Mouse (Mus musculus) stomach, embryonic 15.5 days (tissue): ENCODE measurements around the gene Islr. TPM values are rescaled to one million over a fixed set of nuclear protein-coding genes. Genes with fewer than 3 reads are reported as not detected.
A peak's percentile ranks its signal among the peaks of the same experiment; 100 is the strongest.

Experiments used
- ATAC-seq: fragments of 200-750 bp; cut with Nextera tagmentation; 2 replicates; pipeline ENCODE4 v1.8.0; 2017; ENCODE audit warnings: low read depth, moderate number of reproducible peaks, moderate TSS enrichment; ENCODE audit not compliant: insufficient read depth, low FRiP score
- H3K27ac ChIP-seq: fragments of 300-500 bp; sonication (generic); 2 replicates; pipeline ENCODE4 v1.5.1; 2015; ENCODE audit warnings: mild to moderate bottlenecking, inconsistent platforms
- H3K27me3 ChIP-seq: fragments of 300-500 bp; sonication (generic); replicated peaks from 2 replicates; pipeline ENCODE4 v1.6.1; 2015; ENCODE audit warnings: inconsistent platforms
- H3K36me3 ChIP-seq: fragments of 300-500 bp; sonication (generic); 2 replicates; pipeline ENCODE4 v1.6.1; 2015; ENCODE audit warnings: inconsistent platforms
- H3K4me1 ChIP-seq: fragments of 300-500 bp; sonication (generic); 2 replicates; pipeline ENCODE4 v1.6.1; 2015; ENCODE audit warnings: inconsistent platforms
- H3K4me2 ChIP-seq: fragments of 300-500 bp; sonication (generic); 2 replicates; pipeline ENCODE4 v1.6.1; 2015; ENCODE audit warnings: mild to moderate bottlenecking, inconsistent platforms
- H3K4me3 ChIP-seq: fragments of 300-500 bp; sonication (generic); replicated peaks from 2 replicates; pipeline ENCODE4 v1.5.1; 2015; ENCODE audit warnings: inconsistent platforms
- H3K9ac ChIP-seq: fragments of 300-500 bp; sonication (generic); 2 replicates; pipeline ENCODE4 v1.6.1; 2015; ENCODE audit warnings: inconsistent platforms
- H3K9me3 ChIP-seq: fragments of 300-500 bp; sonication (generic); 2 replicates; pipeline ENCODE4 v1.6.1; 2016; ENCODE audit warnings: inconsistent platforms
- WGBS: fragments of 180-500 bp; shearing (Covaris S2); methylation state at CpG from one replicate; pipeline ENCODE4 v1.1.7; 2015; 5-methylcytosine and 5-hydroxymethylcytosine counted together
- polyA plus RNA-seq: library from polyadenylated mRNA; unstranded; fragments of >200 nt; fragmentation: Nextera tagmentation; extraction: Ambion mirVana; gene quantifications from 2 replicates; pipeline ENCODE4 v1.2.1, GENCODE M21; 2015

The Islr gene
- polyA plus RNA-seq, 1 experiment from 2014 or later = 105 TPM

DNA sequence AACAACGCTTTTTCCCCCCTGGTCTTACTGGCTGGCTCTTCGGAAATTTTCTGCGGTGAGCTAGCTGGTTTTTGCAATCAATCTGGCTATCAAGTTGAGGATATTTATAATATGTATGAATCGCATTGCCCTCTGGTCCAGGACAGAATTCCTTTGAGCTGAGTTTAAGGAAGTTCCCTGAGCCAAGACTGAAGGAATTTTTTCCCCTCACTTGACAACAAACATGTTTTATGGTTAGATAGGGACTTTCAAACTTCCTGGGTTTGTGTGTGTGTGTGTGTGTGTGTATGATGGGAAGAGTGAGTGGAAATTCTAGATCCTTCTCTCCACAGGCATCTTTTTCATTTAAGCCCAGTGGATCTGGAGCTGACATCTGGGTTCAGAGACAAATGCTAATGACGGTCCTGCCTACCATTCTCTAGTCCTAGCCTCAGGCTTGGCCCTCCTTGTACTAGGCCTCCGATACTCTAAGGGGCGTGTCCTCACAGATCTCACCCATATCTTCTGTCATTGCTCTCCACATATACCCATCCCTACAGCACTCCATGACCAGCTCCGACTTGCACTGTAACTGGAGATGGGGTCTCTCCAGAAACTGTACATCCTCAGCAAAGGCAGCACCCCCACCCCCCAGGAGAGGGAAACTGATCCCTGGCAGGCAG, 10.5 kb upstream of the Islr start:
- H3K9ac ChIP-seq = no peak overlapping the region
- no peaks in the 10 kb centered on the region for H3K27me3 ChIP-seq
- no peak overlapping the region for H3K4me2 ChIP-seq
- H3K4me3 ChIP-seq = no peak overlapping the region
- peak; percentile 67; the same call in 1 of the 2 replicates for ATAC-seq
- H3K9me3 ChIP-seq = no peaks in the 10 kb centered on the region
- H3K4me1 ChIP-seq = peaks cover 4% of the 10 kb centered on the region
- 39% methylated on average over 8 of the region's 8 CpGs for WGBS
- no peaks in the 10 kb centered on the region for H3K36me3 ChIP-seq
- H3K27ac ChIP-seq = 0 out of 2 replicates have a peak overlapping the region, but pooled peaks have one; percentile 21

DNA sequence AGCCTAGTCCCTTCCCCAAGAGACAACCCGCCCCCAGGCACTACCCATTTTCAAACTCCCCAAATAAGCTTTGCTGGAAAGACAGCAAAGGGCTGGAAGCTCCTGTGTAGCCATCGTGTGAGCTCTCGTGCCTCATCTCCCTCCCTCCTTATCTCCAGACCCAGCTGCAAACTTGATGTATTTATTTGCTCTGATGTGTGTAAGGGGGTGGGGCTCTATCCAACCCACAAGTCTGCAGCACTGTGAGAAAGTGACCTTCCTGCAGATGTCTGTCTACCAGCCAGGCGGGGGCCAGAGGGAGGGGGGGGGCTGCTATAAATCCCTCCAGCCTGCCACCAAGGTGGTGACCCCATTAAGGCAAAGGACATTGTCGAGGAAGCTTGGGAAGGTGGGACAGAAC, 9.8 kb upstream of the Islr start:
- Histone ChIP-seq H3K27me3 (no peaks in the 10 kb centered on the region), H3K4me2 (no peak overlapping the region), H3K9ac (no peak overlapping the region), H3K36me3 (no peaks in the 10 kb centered on the region), H3K4me1 (peaks cover 4% of the 10 kb centered on the region), H3K27ac (no peak overlapping the region), H3K4me3 (no peak overlapping the region), H3K9me3 (no peaks in the 10 kb centered on the region)
- peak; percentile 88 for ATAC-seq
- 9% methylated on average over 5 of the region's 5 CpGs for WGBS

DNA sequence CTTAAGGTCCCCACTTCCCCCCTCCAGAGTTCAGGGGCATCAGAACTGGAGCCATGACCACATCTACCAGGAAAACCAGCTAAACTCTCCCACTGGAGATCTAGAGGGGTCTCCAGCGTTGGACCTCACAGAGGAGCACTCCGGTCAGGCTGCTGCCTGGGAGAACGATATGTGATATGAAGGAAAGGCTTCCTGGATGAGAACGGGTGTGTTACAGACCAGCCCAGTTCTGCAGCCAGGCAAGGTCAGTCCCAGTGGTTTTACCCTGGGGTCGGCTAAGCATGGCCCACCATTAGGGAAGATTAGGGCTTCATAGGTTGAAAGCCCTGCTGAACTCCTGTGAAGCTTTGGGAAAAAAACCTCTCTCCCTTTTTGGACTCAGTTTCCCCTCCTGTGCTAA, 9.3 kb upstream of the Islr start:
- no peak overlapping the region for H3K4me3 ChIP-seq
- 54% methylated on average over 5 of the region's 5 CpGs for WGBS
- H3K4me1 ChIP-seq = peaks cover 4% of the 10 kb centered on the region
- no peak overlapping the region for H3K9ac ChIP-seq
- H3K9me3 ChIP-seq = no peaks in the 10 kb centered on the region
- H3K36me3 ChIP-seq = no peaks in the 10 kb centered on the region
- no peak overlapping the region for H3K27ac ChIP-seq
- H3K4me2 ChIP-seq = no peak overlapping the region
- H3K27me3 ChIP-seq = no peaks in the 10 kb centered on the region
- ATAC-seq = no peak

DNA sequence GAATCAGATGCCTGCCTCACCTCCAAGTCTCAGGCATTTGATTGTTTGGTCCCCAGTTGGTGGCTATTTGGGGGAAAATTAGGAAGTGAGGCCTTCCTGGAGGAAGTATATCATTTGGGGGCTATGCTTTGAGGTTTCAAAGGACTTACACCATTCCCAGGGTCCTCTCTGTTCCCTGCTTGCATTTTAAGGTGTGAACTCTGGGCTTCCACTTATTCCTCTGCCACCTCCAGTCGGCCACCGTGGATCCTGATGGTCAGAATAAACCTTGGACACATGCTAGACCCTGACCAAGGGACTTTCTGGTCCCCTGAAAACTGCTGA, 6.2 kb upstream of the Islr start:
- no peak overlapping the region for H3K27ac ChIP-seq
- 81% methylated on average over 2 of the region's 2 CpGs for WGBS

DNA sequence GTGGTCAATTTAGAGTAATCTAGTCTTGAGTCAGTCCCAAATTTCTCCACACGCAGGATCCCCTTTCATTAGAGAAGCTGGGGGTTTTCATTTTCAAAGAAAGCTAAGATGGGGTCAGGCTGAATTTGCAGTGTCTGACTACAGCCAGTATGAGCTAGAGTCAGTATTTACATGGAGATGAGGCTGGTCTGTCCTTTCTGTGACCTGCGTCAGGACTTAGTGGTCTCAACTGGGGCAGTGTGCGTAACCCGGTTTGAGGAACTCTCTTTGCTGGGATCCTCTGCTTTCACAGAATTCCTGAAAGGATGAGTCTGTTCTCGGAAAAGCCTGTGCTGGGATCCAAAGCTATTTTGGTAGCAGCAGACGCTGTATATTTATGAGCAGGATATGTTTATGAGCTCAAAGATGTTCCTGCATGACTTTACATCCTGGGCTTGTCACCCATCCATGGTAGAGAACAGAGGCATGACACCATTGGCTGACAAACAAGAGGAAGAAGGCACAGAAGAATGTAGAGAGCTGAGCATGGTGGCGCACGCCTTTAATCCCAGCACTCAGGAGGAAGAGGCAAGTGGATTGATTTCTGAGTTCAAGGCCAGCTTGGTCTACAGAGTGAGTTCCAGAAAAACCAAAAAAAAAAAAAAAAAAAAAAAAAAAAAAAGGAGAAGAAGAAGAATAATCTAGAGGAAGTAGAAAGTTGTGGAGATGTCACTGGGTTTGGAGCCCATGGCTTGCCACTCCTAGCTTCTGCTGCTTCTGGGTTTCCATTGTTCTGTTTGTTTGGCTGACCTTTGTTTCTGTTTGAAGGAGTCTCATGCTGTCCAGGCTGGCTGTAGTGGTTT, 5.6 kb upstream of the Islr start:
- H3K27ac ChIP-seq = no peak overlapping the region
- no peak overlapping the region for H3K4me2 ChIP-seq
- no peak for ATAC-seq
- H3K9ac ChIP-seq = no peak overlapping the region
- WGBS = 66% methylated on average over 8 of the region's 8 CpGs
- peaks cover under 1% of the 10 kb centered on the region for H3K4me1 ChIP-seq
- H3K36me3 ChIP-seq = no peaks in the 10 kb centered on the region
- no peak overlapping the region for H3K4me3 ChIP-seq
- H3K9me3 ChIP-seq = no peaks in the 10 kb centered on the region
- peaks cover 4% of the 10 kb centered on the region; the same call in 1 of the 2 replicates for H3K27me3 ChIP-seq

More for the DNA sequence above, 6.2 kb upstream of the Islr start:
- Histone ChIP-seq H3K4me2 (no peak overlapping the region), H3K27me3 (peaks cover 4% of the 10 kb centered on the region; the same call in 1 of the 2 replicates), H3K9ac (no peak overlapping the region), H3K4me1 (peaks cover 4% of the 10 kb centered on the region), H3K36me3 (no peaks in the 10 kb centered on the region), H3K4me3 (no peak overlapping the region), H3K9me3 (no peaks in the 10 kb centered on the region)
- ATAC-seq = no peak

- ATAC-seq = no peak
- WGBS = 85% methylated on average over 7 of the region's 7 CpGs
Observed at GRCm38 (mm10) chr9:58206013-58206412, 1.9 kb upstream of the Islr start.

GRCm38 (mm10) chr9:58204448-58205000, 418 bp upstream of the Islr start:
- no peak overlapping the region for H3K9ac ChIP-seq
- peak overlapping the region; percentile 45 for H3K4me3 ChIP-seq
- no peak overlapping the region for H3K27ac ChIP-seq
- H3K36me3 ChIP-seq = no peaks in the 10 kb centered on the region
- WGBS = 3% methylated on average over 18 of the region's 18 CpGs
- no peaks in the 10 kb centered on the region for H3K9me3 ChIP-seq
- ATAC-seq = peak; percentile 84
- H3K4me1 ChIP-seq = peaks cover 30% of the 10 kb centered on the region; the same call in 1 of the 2 replicates
- peaks cover 50% of the 10 kb centered on the region for H3K27me3 ChIP-seq
- peak overlapping the region; percentile 65 for H3K4me2 ChIP-seq

More at GRCm38 (mm10) chr9:58206013-58206412, 1.9 kb upstream of the Islr start:
- peaks cover 35% of the 10 kb centered on the region for H3K27me3 ChIP-seq
- H3K9me3 ChIP-seq = no peaks in the 10 kb centered on the region
- H3K4me3 ChIP-seq = no peak overlapping the region
- H3K36me3 ChIP-seq = no peaks in the 10 kb centered on the region
- H3K27ac ChIP-seq = no peak overlapping the region
- no peak overlapping the region for H3K9ac ChIP-seq
- peaks cover 28% of the 10 kb centered on the region; the same call in 1 of the 2 replicates for H3K4me1 ChIP-seq
- no peak overlapping the region for H3K4me2 ChIP-seq

GRCm38 (mm10) chr9:58202676-58203453, 1.2 kb downstream of the Islr start:
- 12% methylated on average over 14 of the region's 14 CpGs for WGBS
- 0 out of 2 replicates have a peak overlapping the region, but pooled peaks have one; percentile 8 for H3K4me3 ChIP-seq
- H3K4me2 ChIP-seq = no peak overlapping the region
- peaks cover 46% of the 10 kb centered on the region for H3K4me1 ChIP-seq
- no peaks in the 10 kb centered on the region for H3K9me3 ChIP-seq
- no peak for ATAC-seq
- peaks cover 66% of the 10 kb centered on the region for H3K27me3 ChIP-seq
- H3K27ac ChIP-seq = no peak overlapping the region
- H3K9ac ChIP-seq = no peak overlapping the region
- no peaks in the 10 kb centered on the region for H3K36me3 ChIP-seq

DNA sequence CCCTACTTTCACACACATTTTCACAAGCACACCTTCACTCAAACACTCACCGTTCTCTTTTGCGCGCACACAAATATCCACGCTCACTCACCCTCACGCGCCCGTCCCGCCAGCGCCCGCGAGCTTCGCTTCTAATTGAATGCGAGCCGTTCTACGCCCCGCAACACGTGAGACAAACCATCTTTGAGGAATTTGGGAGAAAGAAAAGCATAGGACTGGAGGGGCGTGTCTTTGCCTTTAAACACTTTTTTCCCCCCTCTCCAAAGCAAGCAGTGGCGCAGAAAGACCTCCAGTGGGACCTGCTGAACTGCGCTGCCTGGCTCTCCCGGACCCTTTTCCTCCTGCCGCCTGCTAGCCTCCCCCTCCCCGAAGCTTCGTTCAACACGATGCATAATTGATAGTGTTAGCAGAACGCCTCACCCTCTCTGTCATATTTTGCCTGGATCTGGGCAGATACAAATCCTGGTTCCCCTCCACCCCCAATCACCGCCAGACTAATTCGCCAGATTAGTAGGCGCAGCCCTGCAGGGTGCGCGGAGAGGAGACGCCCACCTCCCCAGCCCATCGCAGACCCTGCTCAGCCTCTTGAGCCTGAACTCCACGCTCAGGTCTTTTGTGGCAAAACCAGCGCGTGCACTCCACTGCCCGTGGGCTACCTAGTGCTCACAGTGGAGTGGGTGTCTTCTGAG, 2.1 kb downstream of the Islr start:
- peaks cover 54% of the 10 kb centered on the region for H3K4me1 ChIP-seq
- H3K9me3 ChIP-seq = no peaks in the 10 kb centered on the region
- under 1% methylated on average over 37 of the region's 37 CpGs for WGBS
- H3K4me2 ChIP-seq = peak overlapping the region; percentile 34
- H3K36me3 ChIP-seq = no peaks in the 10 kb centered on the region
- H3K27me3 ChIP-seq = peaks cover 71% of the 10 kb centered on the region
- H3K4me3 ChIP-seq = peak overlapping the region; percentile 8; the same call in 1 of the 2 replicates
- no peak overlapping the region for H3K27ac ChIP-seq
- H3K9ac ChIP-seq = no peak overlapping the region
- ATAC-seq = no peak

GRCm38 (mm10) chr9:58201091-58201842, 2.8 kb downstream of the Islr start:
- 2% methylated on average over 24 of the region's 24 CpGs for WGBS
- peak overlapping the region; percentile 34; the same call in 1 of the 2 replicates for H3K4me2 ChIP-seq
- no peak for ATAC-seq

More at GRCm38 (mm10) chr9:58201091-58201842, 2.8 kb downstream of the Islr start:
- Histone ChIP-seq H3K9ac (no peak overlapping the region), H3K4me3 (peak overlapping the region; percentile 17), H3K27ac (no peak overlapping the region), H3K27me3 (peaks cover 78% of the 10 kb centered on the region), H3K9me3 (no peaks in the 10 kb centered on the region), H3K4me1 (peaks cover 61% of the 10 kb centered on the region), H3K36me3 (no peaks in the 10 kb centered on the region)
